Mouse (Mus musculus) left cerebral cortex, adult 9 months (tissue): Measurements from ENCODE around the gene Gstp2.
A peak's percentile ranks its signal among the peaks of the same experiment; 100 is the strongest.

Experiments
- DNase-seq, 2 experiments: peaks; one replicate each; pipeline ENCODE4 v3.0.0; 2022; ENCODE audit warnings: low spot score in 2 of 2

Gene Gstp2

DNA sequence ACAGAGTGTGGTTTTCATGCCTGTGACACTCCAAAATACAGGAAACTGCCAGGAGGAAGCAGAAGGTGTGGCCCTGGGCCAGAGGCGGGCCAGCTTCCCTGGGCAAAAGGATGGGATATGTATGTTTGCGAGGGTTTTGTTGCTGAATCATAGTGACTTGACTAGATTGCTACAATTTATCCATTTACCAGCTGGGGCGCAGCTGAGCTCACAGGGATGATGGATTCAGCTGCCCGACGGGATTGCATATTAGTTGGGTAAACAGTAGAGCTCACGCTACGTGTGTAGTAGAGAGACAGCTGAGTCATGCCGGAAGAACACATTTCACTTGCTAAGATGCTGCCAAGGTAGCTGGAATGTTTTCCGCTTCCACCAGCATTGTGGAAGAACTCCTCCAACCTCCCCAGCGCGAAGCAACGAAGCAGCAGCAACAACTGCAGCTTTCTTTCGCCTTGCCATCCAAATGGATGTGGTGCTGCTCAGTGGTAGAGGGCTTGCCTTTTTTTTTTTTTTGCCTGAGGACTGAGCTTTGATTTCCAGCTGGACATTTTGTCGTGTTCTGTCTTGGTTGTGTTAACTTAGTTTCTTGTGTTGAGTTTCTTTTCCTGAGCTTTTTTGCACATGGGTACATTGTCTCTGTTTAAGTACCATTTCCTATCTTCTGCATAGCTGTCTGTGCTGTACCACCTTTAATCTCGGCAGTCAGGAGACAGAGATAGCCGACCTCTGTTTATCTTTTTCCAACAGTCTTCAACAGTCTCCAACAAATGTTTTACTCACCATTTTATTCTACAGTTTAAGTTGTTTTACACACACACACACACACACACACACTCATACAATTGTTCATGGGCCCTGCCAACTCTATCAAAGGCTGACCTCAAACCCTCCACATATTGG lies at the start of gene Gstp2:
Gstp2 (minus strand) TSS at position 58 of the 900 bp plus-strand sequence.
- peak; percentile 78 to 90 for DNase-seq

DNA sequence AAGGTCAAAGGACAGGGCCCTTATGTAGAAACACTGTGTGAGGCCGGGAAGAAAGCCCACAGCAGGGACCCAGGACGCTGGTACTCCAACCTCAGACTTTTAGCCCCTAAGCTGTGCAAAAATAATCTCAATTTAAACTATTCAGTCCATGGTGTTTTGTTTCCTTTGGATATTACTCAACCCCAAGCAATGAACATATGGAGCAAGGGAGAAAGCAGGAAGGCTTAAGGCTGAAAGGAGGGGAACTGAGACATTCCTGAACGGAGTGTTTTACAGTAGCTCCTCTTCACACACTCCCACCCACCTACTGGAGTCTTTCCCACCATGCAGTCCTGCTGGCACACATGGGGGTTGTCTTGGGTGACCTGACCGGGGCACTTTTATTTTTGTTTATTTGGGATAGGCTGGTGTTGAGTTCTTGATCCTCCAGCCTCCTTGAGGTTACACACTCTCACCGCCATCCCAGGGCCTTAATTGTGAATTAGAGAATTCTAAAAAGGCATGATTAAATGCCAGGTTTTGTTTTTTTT lies 49.0 kb upstream of the Gstp2 start:
- no peak for DNase-seq

DNA sequence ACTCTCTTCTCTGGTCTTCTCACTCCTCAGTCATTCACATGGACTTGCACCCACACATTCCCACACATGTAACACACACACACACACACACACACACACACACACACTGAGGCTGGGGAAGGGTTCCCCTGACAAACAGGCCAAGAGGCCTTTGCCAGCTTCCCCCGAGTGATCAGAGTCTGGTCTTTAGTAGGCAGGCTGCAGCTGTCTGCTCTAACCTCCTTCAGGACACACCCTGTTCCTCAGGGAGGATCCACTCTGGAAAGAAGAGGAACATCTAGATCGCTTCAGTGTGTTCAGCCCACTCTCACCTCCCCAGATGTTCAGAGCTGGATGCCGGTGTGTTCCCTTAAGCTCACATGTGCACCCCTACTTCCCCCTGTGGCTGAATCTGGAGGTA lies 48.5 kb upstream of the Gstp2 start:
- DNase-seq, result no peak

DNA sequence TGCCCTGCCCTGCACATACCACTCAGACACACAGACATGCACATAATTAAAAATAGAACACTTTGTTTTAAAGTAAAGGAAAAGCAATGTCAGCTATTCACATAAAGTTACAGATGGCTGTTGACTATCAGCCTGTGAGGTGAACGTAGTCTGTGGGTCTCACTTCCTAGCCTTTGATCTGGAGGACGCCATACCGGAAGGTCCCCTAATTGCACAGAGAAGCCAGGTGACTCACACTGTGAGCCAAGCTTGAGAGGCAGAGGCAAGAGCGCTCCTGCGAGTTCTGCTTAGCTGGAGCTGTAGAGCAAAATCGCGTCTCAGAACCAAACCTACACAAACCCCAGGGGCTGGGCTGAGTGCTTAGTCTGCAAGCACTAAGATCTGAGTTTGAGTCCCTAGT lies 47.9 kb upstream of the Gstp2 start:
- no peak for DNase-seq

DNA sequence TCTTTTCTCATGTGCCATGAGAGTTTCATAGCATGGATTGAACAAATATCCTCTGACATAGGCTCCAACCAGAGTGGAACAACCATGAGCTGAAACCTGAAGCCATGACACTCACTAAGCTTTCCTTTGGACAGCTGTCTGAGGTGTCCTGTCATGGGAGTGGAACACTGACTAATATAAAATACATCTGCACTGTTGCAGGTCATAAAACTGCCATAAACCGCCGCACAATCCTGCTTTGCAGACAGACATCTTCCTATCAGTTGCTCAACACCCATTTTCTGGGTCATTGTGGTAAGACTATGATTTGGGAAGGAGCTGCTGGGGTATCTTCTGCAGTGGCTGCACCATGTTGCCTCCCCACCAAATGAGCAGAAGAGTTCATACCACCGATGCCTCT lies 46.9 kb upstream of the Gstp2 start:
- no peak for DNase-seq

DNA sequence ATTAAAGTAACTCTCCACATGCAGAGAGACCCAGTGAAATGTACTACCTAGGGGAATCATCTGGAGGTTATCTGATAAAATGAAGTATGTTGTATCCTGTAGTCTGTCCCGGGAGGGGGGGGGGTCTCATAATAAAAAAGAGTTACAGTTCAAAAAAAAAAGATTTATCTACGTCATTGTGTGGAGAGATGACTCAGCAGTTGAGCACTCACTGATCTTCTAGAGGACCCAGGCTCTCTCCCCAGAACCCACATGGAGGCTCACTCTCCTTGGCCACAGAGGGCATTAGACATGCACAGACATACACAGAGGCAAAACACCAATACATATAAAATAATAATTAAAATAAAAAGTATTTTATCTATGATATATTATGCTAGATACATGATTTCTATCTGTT lies 45.6 kb upstream of the Gstp2 start:
- DNase-seq, result no peak

DNA sequence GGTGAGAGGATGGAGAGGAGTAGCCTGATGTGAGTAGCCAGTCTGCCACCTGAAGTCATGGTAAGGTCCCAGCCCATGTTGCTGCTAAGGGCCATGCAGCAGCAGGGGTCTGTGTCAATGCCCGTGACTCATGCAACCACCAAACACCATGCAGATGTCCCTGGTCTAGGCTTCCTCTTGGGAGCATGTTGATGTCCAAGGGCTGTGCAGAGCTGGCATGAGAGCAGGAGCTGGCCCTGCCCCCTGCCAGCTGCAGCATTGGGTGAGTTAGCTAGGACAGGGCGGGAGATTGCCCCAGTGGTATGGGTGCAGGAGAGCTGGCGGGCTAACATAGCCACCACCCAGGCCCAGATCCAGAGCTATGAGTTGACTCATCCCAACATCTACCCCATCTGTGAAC lies 44.6 kb upstream of the Gstp2 start:
- DNase-seq, result no peak

DNA sequence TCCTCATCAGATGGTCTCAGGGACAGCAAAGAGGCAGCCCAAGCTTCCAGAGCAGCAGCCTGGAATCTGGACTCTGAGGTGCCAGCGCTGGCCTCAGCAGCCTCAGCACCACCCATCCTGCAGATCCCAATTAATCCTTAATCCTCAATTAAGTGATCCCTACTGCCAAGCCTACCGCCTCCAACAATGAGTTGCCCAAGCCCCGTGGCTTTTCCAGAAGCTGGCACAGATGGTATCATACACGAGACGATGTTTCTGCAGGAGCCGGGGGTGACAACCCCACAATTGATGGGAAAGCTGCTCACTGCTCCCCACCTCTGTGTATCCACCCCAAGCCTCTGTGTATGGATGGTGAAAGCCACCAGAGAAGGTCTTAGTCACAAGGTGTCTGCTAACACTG lies 43.3 kb upstream of the Gstp2 start:
- no peak for DNase-seq

DNA sequence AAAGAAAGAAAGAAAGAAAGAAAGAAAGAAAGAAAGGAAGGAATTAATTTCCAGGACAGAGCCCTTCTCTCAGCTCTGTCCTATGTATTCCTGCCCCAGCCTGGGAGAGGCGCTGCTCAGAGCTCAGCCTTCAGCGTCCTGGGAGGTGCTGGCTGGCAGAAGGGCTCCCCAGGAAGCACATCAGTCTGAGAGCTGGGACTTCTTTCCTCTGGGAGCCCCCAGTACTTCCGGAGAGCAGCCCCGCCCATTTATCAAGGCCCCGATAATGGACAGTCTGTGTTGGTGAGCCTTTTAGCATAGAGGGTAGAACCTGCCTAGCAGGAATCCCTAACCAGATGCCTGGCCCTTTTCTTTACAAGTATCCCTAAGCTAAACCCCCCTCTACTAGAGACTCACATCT lies 42.3 kb upstream of the Gstp2 start:
- no peak for DNase-seq

DNA sequence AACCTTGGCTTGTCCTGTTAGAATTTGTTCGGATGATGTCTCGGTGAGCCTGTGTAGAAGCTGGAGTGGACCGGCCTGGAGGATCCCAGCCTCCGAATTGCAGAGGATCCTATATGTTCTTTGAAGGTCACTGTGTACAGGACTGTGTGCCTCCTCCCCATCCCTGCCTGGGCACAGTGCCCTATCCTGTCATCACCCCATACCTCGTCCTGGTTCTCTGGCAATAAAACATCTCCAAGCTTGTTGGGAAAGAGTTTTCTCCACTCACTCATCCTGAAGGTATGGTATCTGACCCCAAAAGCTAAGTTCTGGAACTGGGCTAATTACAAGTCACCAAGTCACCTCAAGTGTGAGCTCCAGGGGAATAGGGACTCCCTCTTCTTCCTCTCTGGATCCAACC lies 41.3 kb upstream of the Gstp2 start:
- DNase-seq, result no peak

DNA sequence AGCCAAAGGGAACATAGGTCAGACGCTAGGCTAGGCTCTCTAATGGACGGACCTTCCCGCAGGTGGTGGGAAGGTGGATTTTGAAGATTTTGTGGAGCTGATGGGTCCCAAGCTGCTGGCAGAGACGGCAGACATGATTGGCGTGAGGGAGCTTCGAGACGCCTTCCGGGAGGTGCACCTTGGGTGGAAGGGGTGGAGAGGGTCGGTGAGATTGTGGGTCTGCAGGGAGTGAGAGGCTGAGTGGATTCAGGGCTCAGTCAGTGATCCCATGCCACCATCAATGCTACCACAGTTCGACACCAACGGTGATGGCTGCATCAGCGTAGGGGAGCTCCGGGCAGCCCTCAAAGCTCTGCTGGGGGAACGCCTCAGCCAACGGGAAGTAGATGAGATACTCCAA lies 40.3 kb upstream of the Gstp2 start:
- DNase-seq, result no peak

DNA sequence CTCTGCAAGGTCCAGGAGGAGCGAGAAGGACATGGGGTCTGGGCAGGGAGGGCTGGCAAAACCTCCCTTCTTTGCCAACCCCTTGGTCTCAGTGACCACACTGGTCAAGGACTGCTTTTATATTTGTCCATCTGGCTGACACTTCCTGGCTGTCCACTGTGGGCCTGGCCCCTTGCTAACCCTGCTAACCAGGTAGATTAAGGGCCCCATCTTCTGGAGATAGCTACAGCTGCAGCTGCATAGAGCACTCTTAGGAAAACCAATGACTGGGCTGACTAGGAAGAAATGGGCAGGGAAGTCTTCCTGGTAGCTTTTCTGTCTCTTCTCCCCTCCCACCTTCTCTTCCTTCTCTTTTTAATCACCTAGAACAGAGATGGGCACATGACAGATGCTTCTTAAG lies 39.2 kb upstream of the Gstp2 start:
- DNase-seq, result no peak

DNA sequence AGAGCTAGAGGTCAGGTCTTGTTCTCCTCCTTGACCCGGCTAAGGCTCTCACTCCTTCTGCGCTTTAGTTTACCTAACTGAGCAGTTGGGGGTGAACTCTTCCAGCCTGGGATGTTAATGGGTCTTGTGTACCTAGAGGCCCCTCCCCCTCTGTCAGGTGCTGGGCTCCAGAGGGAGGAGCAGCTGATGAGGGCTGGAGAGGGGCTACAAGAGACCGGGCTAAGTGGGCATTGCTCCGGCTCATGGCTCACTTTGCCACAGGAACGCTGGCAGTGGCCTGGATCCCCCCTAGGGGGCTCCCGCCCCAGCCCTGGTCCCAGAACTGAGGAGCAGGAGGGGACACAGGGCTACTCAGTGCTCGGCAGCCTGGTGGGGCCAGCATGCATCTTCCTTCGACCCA lies 38.0 kb upstream of the Gstp2 start:
- no peak for DNase-seq

DNA sequence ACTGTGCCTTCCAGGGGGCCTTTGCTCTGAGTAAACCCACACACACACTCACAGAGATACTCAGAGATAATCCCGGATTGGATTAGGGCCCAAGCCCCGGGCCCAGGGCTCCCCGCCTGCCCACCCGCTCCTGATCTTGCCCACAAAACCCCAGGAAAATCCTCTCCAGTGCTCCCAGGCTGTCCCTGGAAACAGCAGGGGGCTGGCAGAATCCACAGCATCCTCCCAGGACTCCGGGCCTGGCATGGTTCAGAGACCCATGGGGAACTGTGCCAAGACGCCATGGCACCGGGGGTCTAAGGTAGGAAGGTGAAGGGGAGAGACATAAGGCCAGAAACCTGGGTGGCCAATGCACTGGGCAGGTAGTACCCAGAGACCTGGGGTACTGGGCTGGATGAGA lies 37.5 kb upstream of the Gstp2 start:
- no peak for DNase-seq

DNA sequence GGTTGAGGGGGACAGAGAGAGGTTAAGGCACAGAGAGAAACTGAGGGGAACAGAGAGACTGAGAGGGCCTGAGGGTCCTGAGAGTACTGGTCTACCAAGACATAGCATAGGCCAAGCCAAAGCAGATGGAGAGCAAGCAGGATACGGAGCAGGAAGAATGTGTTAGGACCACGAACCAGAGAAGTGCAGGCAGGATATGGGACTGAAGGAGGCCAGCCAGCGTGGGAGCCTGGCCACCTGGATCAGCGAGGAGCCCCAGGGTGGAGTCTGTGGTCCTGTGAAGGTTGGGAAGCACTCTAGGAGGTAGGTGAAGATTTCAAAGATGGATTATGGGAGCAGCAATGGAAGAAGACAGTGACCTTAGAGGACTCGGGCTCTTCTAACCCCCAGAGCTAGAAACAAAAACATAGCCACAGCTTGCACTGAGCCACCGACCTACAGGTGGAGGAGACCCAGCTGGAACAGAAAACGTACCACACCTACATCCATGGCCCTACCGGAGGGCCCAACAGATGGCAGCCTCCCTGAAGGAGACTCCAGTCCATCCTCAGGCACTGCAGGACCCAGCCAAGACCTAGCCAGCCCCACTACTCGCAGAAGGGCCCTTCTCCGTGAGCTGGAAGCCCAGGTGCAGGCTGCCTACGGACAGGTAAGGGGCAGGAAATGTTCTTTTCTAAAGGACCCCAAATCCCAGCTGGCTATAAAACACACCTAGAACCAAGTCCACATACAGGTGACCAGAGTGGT lies 36.6 kb upstream of the Gstp2 start:
- DNase-seq, result no peak

DNA sequence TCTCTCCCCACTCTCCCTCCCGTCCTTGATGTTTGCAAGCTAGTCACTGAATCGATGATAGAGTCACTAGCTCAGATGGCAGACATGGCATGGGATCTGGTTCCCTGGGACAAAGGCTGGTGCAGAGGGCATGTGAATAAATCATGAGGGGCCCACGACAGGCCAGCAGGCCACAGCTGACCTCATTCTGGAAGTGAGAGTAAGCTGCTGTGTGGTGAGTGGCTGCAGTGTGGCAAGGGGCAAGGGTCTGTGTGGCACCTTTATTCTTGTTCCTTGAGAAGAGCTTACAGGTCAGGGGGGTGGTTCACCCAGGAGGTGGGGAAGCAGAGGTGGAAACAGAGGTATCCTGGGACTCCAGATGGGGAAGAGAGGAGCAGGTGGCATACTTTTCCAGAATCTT lies 35.6 kb upstream of the Gstp2 start, which contains the start of gene Cabp2:
Cabp2 (plus strand) TSS at position 185 of the 400 bp plus-strand sequence.
- DNase-seq, result no peak

DNA sequence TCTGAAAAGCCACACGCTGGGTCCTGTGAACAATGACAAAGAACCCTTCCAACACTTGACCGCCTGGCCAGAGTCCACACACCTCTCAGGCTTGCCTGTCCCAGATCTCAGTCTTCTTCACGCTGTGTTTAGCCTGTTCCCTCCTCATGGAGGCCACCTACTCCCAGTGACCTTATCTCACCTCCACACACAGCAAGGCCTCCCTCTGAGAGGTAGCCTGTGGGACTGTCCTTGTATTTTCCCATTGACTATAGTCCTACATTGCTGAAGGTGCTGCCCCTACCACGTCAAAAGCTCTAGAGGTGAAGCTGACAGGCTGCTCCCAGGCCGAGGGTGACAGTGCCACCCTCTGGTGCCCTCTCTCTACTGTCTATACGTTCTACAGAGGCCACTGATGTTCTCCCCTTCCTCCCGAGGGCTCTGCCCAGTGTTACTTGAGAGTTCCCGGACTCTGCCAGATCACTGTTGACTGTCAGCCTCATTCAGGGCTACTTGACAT lies 34.7 kb upstream of the Gstp2 start:
- no peak for DNase-seq

DNA sequence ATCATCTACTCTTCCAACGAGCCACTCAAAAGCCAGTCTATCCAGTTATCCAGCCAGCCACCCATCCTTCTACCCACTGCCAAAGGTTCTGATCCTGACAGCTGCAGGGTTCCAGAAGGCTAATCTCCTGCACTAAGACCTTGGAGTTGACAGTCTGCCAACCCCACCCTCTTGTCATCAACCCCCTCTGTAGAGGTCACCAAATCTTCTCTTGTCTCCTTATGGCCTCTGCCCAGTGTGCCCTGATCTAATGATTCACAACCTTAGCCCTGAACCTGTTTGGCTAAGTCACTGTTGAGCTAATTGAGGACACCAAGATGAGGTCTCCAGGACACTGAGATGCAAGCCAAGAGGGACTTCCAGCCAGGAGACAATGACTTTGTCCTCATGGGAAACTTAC lies 33.8 kb upstream of the Gstp2 start:
- no peak for DNase-seq

DNA sequence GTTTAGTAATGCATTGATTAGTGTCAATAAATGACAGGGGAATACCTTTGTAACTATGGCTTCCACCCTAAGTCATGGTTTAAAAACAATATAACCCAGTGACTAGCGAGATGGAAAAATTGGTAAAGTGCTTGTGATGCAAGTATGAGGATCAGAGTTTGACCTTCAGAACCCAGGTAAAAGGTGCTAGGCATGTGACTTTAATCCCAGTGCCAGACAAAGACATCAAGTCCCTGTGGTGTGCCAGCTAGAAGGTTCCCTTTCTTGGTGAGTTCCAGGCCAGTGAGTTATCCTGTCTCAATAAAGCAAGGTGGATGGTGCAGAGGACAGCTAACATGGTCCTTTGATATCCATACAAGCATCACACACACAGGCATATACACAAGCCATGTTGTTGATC lies 29.7 kb upstream of the Gstp2 start:
- DNase-seq, result no peak

DNA sequence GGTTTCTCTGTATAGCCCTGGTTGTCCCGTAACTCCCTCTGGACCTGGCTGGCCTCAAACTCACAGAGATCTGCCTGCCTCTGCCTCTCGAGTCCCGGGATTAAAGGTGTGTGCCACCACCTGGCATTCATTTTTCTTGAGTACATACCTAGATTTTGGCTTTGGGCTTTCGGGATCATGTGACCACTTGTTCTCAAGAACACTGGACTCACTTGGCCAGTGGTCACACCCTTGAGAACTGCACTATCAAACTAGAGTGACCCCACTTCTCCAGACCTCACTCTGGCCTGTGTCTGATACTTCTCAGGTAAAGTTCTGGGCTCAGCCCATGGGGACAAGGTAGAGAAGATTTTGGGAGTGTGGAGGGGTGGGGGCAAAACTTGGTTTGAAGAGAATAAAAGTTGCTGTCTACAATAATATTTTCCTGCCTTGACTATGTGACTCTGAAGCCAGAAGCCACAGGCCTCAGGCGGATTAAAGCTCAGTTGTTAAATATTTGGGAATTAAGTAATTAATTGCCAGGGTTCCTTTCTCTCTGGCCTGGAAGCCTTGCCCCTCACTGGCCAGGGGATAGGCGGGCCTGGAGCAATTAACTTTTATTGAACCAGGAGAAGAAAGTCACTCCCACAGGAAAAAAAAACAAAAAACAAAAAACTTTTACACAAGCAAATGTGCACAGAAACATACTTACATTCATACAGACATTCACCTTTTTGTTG lies 27.0 kb upstream of the Gstp2 start:
- DNase-seq, result no peak

DNA sequence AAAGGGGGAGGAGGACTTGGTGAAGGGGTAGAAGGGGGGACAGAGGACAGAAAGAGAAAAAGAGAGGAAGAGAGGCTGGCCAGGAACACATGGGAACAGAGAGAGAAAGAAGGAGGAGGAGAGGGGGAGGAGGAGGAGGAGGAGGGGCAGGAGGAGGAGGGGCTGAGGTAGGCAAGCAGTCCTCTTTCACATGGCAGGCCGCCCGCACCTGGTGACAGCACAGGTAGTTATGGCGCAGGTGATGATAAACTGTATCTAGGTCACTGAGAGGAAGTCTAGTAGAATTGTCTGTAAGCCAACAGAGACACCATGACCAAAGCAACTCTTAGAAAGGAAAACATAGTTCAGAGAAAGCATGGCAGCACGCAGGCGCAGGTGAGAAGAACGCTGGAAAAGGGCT lies 25.6 kb upstream of the Gstp2 start:
- no peak for DNase-seq

DNA sequence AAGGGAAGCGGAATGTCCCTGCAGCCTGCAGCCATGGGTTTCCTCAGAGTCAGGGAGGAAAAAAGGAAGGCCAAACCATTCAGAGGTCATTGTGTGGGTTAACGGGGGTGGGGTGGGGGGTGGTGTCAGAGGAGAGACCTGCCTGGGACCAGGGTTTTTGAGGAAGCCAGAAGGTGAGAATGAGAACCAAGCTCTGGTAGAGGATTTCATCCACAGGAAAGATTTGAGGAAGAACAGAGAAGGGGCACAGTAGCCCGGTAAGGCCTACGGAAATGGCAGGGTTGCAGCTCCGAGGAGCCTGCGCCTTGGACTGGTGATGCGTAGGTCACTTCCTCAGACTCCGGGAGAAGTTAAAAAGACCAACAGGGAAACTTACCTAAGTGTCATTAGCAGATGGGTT lies 24.9 kb upstream of the Gstp2 start:
- no peak for DNase-seq
